Mouse (Mus musculus) yolk sac, embryonic 10.5 days (tissue): ENCODE results near the gene Pak1.

Experiments
- DNase-seq: peaks from one replicate; pipeline ENCODE4 v3.0.0-alpha.2; 2017; ENCODE audit warnings: low spot score

Gene Pak1

DNA sequence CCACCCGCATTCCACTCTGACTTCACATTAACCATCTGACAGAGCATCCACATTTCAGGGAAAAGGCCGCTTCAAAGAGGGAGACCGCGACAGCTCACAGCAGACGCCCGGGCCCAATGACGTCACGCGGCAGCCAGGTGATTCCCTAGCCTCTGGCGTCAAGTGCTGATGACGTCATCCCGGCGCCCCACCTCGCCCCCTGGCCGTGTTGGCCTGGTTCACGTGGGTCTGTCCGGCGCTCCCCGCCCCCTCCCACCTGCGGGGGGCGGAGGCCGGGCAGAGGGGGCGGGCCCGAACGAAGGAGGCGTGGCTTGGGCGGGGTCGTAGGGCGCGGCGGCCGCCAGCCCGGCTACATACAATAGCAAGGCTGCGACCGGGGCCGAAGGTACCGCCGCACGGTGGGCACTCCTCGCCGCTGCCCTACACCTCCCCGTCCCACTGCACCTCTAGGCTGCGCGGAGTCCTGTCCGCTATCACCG is at the start of gene Pak1:
TSS of gene Pak1 (plus strand) at position 352 of the 479 bp plus-strand sequence.
- DNase-seq = peak; percentile 89

DNA sequence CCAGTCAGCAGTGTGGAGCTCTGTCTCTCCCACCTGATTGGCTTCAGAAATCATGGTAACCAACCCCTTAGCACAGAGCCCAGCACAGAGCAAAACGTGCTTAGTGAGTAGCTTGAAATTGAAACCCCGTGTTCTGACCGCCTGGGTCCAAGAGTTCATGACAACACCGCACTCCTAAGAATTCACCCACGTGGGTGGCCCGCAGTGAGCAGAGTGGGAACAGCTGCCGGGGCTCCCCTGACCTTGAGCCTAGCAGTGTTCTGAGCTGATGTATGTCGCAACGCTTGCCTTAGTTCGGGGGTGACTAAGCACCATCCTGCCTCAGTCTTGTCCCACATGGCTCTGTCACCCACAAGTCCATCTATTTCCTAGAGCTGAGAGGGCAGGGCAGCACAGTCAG is 47.4 kb upstream of the Pak1 start:
- DNase-seq = peak; percentile 56

GRCm38 (mm10) chr7:97741756-97742291 is 46.5 kb upstream of the Pak1 start:
- no peak for DNase-seq

DNA sequence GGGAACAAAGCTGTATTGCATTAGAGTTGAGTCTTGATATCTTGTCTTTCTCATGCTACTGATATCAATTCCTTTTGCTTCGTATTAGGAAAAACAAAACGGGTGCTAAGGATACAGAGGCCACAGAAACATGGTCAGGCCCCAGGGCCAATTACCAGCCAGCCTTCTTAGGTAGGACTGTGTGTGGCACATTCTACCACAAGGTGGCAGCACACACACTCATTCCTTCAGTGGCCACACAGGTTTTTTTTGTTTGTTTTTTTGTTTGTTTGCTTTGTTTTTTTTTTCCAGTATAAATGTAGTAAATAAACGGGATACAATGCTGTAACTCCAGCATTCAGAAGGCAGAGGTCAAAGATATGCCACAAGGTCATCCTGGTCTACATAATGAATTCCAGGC is 43.0 kb upstream of the Pak1 start:
- DNase-seq = no peak

DNA sequence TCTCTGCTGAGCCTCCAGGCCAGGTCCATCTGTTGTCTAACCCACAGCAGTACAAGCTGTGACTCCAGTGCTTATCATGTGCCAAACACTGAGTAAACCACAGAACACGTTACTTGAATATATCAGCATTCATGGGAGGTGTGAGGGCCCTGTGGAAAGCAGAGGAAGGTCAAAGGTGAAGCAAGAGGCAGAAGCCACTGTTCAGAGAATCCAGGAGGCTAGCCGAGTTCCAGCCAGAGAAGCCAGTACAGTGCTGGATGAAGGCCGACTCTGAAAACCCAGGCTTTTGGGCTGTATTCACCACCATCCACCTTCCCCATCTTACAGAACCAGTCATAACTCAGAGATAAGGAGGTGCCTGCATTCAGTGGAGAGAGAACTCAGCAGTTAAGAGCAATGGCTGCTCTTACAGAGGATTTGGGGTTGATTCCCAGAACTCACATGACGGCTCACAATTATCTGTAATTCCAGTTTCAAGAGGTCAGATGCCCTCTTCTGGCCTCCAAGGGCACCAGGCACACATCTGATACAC is 41.1 kb upstream of the Pak1 start:
- no peak for DNase-seq

- DNase-seq = peak; percentile 72
Observed at GRCm38 (mm10) chr7:97747787-97748497, 40.4 kb upstream of the Pak1 start.

GRCm38 (mm10) chr7:97748527-97749206 is 39.7 kb upstream of the Pak1 start:
- no peak for DNase-seq

- DNase-seq = no peak
Observed at GRCm38 (mm10) chr7:97749207-97750190, 38.8 kb upstream of the Pak1 start.

GRCm38 (mm10) chr7:97756967-97757881 is 31.1 kb upstream of the Pak1 start:
- DNase-seq = no peak

GRCm38 (mm10) chr7:97764591-97764990 is 23.8 kb upstream of the Pak1 start:
- no peak for DNase-seq

DNA sequence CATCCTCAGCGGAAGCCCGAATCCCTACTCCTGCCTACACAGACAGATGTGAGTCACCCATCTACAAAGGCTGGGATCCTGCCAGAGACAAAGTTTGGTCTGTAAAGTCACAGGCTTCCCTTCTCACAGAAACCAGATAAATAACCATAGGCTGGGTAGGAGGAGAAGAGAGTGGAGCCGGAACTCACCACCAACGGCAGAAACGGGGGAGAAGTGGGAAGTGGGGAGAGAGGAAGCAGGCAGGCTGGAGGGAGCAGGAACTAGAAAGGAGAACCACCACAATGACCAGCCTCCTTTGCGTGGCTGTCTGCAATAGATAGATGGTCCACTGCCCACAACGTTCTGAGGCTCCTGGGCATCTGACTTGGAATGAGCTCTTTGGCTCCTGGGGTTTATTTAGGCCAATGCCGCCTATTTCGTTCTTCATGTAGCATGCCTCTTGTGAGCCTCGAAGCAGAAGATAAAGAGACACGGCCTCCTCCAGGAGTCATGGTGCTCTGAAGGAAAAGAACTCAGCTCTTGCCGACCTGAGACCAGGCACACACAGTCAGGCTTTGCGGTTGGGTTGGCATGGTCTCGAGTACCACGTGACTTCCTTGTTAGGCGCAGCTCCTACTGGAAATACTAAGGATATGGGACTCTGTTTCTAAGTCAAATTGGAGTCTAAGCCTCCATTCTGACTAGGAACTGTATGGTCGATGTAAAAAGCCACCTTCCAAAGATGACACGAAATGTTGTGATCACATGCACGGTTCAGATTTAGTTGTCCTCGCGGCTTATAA is 23.0 kb upstream of the Pak1 start:
- no peak for DNase-seq

DNA sequence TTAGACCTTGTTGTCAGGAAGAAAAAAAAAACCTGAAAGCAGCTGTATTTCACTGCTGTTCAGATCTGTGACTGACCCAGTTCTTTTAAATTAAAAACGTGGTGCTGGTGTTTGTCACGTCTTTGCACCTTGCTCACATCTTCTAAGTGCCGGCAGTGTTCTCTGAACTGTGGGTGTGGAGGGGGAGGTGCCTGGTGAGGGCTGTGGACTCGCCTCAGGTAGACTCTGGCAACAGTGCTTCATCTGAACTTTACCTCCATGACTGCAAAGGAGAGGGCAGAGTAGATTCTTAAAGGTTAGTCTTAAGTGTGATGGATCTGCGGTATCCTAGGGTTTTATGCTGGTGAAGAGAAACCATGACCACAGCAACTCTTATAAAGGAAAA is 22.4 kb upstream of the Pak1 start:
- DNase-seq = no peak

GRCm38 (mm10) chr7:97766406-97767166 is 21.8 kb upstream of the Pak1 start:
- no peak for DNase-seq

DNA sequence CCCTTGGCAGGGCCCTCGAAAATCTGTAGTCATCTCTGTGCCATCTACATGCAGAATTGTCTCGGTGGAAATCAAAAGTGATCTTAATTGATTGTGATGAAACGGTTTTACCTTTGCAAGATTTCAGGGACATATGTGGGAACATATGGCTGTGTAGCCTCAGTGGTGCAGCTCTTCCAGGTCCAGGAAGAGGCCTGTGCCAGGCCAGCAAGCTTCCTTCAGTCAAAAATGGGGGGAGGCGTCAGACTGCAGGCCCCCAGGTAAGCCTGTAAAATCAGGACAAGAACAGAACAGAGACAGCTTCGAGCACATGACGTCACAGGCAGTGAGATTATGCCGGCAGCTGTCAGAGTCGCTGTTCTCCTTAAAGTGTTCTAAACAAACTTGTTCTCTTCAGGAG is 20.5 kb upstream of the Pak1 start:
- no peak for DNase-seq

GRCm38 (mm10) chr7:97769020-97769419 is 19.3 kb upstream of the Pak1 start:
- DNase-seq = no peak

DNA sequence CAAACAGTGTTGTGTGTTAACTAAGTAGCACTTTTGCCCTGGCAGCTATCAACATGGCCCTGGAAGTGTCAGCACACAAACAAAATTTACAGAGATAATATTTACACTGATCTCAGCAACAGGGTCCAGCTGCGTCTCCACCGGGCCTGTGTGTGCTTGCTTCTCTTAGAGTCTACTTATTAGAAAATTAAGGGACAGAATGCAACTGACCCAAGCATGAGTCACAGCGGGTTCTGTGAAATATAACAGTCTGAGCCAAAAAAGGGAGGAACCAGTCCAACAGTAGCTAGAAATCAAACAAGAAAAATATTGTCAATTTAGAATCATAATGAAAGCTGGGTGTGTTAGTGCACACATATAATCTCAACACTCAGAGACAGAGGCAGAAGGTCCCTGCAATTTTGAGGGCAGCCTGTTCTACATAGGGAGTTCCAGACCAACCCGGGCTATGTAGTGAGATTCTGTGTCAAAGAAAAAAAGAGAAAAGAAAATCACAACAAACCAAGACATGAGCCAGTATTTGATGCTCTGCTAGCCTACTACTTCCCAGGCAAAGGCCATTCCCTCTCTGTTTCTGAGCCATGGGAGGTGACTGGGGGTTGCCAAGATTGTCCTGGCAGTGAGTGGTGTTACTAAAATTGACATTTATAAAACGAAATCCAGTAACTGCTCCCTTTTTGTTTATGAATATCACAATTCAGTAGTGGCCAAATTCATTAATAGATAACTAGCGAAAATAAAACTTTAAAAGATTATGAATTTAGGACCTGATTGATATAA is 17.3 kb upstream of the Pak1 start:
- no peak for DNase-seq

DNA sequence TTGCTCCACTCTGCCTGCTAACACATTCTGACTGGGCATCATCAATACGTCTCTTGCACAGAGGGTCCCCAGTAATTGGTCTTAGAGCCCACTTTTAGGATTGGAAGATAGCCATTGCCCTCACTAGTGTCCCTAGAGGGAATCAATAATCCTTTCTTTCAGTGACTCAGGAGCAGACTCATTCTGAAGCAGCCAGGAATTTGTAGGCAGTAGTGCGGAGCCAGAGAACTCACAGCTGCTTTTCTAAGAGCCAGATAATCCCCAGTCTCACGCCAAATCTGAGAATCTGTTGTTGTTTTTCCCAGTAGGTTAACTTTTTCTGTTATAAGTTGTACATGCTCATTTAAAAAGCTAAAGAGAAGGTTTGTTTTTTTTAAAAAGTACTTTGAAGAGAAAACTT is 13.0 kb upstream of the Pak1 start:
- DNase-seq = no peak

DNA sequence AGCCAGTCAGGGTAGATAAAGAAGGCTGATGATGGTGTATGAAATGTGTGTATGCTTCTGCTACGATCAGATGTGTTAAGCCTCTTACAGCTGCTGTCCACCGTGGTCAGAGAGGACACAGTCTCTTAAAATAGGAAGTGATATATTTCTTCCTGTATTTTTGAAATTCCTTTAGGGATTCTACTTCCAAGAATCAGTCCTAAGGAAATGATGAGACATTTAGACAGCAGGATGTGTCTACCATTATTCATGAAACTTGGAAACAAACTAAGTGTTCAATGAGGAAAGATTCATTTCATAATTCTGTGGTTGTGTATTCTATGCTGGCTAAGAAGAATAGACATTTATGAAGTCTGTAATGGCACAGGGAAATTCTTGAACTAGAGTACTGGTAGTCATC is 12.4 kb upstream of the Pak1 start:
- no peak for DNase-seq
